Mouse (Mus musculus) olfactory bulb, adult 2 months (tissue): ENCODE data around the gene Man1a. TPM values are rescaled to one million over a fixed set of nuclear protein-coding genes. Genes with fewer than 3 reads are reported as not detected.
A peak's percentile ranks its signal among the peaks of the same experiment; 100 is the strongest.

Experiments used
- H3K27ac ChIP-seq: fragments of 200-500 bp; 2 replicates; pipeline ENCODE4 v1.5.1; 2012; ENCODE audit warnings: low read depth, low read length; ENCODE audit not compliant: insufficient read depth
- H3K4me1 ChIP-seq: fragments of 200-500 bp; 2 replicates; pipeline ENCODE4 v1.6.1; 2012; ENCODE audit warnings: low read length; ENCODE audit not compliant: control insufficient read depth, insufficient read depth
- H3K4me3 ChIP-seq: fragments of 200-500 bp; 2 replicates; pipeline ENCODE4 v1.5.1; 2012; ENCODE audit warnings: mild to moderate bottlenecking, low read depth, low read length, moderate library complexity; ENCODE audit not compliant: insufficient read depth
- CTCF ChIP-seq: fragments of 200-500 bp; IDR thresholded peaks from 2 replicates; pipeline ENCODE4 v1.5.1; 2012; ENCODE audit warnings: low read depth, mild to moderate bottlenecking, low read length, moderate library complexity; ENCODE audit not compliant: insufficient read depth
- POLR2A ChIP-seq: fragments of 200-500 bp; IDR thresholded peaks from 2 replicates; pipeline ENCODE4 v1.6.1; 2012; ENCODE audit warnings: mild to moderate bottlenecking, low read depth, low read length, moderate library complexity; ENCODE audit not compliant: insufficient read depth
- WGBS: fragments of 180-500 bp; shearing (Covaris S2); methylation state at CpG from one replicate; pipeline ENCODE4 v1.1.7; 2018; 5-methylcytosine and 5-hydroxymethylcytosine counted together
- polyA plus RNA-seq: library from polyadenylated mRNA; stranded (reverse); fragments of >200 nt; gene quantifications from 2 replicates; pipeline ENCODE4 v1.2.4, GENCODE M21; 2012; ENCODE audit warnings: low replicate concordance; ENCODE audit not compliant: missing spikeins, insufficient read depth, insufficient read length

Gene Man1a
- polyA plus RNA-seq, 1 experiment = 100 TPM

DNA sequence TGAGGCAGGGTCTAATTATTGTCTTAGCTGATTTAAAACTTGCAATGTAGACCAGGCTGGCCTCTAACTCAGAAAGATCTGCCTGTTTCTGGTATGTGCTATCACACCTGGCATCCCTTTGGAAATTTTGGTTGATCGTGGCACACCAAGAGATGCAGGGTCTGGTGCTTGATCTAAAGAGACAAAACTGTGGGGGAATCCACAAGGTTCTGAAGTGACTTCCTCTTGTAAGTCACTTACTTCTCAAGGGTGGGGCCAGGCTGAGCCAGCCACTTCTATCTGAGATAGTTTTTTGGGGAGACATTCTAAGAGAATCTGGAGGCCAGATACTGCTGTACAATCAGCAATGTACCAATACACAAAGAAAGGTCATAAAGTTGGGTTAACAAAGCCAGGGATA, 40.8 kb downstream of the Man1a start:
- Histone ChIP-seq H3K4me1 (peaks cover 4% of the 10 kb centered on the region), H3K4me3 (no peak overlapping the region), H3K27ac (no peak overlapping the region)
- WGBS = 85% methylated on average over 1 of the region's 1 CpGs
- TF ChIP-seq POLR2A (no peak), CTCF (no peak)

DNA sequence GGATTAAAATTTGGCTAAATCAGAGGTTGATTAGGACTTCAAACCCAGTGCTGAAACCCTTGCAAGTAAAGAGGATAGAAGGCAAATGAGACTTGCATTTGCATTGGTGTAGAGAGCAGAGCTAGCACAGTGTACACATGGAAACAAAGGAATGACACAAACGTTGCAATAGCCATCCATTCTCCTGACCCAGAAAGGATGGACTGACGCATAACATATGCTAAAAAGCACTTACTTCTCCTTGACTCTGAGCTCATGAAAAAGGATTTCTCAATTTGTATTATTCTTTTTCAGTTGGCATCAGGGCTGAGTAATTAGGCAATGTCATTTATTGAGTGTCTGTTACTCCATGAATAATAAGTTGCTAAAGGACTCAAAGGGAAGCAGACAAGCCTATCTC, 41.6 kb downstream of the Man1a start:
- H3K4me1 ChIP-seq = no peaks in the 10 kb centered on the region
- no peak overlapping the region for H3K4me3 ChIP-seq
- TF ChIP-seq POLR2A = no peak
- no peak for TF ChIP-seq CTCF
- no peak overlapping the region for H3K27ac ChIP-seq
- 49% methylated on average over 2 of the region's 2 CpGs for WGBS

DNA sequence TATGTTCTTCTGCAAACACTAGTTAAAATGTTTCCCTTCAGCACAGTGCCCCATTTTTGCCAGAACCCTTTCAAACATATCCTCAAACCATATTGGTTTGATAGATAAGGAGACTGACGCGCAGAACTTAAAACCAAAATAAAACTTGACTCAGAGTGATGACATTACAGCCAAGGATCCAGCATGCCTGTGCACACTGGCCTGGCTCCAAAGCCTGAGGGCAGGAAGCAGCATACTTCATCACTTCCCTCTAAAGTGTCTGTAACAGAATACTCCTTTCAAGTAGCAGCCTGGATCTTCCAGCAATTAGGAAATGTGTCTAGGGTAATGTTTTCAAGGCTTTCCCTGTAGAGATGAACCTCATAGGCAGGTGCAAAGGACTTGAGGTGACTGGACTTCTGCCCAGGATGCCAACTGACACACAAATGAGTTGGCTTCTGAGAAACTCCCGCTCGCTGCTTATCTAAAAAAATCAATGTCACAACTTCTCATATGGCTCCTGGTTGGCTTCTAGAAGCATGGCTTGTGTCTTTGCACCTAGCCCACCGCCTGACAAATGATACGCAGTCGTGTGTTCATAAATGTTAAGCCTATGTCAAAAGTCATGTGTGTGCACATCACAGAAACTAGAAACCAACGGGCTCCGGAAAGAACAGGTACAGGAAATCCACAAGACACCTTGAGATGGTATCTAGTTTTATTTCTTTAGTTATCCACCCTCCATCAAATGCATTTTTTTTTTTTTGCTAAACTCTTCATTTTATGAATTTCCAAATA, 43.9 kb downstream of the Man1a start:
- TF ChIP-seq CTCF (no peak), POLR2A (no peak)
- Histone ChIP-seq H3K4me1 (0 out of 2 replicates have a peak, but pooled peaks cover 2% of the 10 kb centered on the region), H3K4me3 (no peak overlapping the region), H3K27ac (no peak overlapping the region)
- 91% methylated on average over 9 of the region's 9 CpGs for WGBS

DNA sequence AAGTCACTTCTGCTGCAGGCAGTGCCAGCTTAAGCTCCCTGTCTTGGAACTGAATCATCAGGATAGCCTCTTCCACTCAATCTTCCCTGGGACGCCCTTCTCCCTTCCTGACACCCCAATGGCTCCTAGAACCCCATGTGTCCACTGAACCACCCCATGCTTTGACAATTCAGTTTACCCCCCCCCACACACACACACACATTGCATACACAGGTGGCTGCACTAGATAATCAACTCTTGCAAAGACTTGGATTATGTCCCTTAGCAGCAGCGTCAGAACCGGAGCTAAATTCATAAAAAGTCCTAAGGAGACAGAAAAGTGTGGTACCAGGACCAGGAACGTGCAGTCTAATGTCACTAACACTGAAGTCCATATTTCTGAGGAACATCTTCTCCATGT, 47.5 kb downstream of the Man1a start:
- WGBS = 97% methylated on average over 4 of the region's 4 CpGs
- Histone ChIP-seq H3K27ac (no peak overlapping the region; the same call in 1 of the 2 replicates), H3K4me1 (0 out of 2 replicates have a peak, but pooled peaks cover 2% of the 10 kb centered on the region), H3K4me3 (no peak overlapping the region)
- TF ChIP-seq POLR2A = no peak
- TF ChIP-seq CTCF = no peak

DNA sequence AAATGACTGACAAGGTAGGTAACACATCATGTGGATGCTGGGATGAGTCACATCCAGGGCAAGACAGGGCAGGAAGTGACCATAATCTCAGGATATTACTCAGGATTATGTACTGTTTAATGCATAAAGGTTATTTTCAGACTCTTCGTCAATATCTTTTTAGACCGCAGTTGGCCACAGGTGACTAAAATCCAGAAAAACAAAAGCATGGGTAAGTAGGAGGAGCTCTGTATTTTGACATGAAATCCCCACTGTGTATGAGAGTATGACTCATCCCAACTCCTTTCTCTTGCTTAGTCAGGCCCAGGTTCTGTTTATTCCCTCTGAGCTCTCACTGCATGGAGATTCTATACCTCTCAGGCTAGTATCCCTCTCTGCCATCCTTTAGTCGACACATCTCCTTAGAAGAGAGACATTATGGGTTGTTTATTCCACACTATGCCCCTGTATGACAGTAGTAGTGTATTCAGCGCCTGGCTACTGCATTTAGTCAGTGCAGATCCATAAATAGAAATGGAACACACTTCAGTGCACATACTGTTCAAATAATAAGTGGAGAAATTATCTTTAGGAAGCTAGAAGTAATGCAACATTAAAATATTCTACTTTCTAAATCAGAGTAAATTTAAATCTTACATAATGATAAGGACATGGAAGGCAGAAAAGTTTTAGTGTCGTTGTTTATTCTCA, 49.5 kb downstream of the Man1a start:
- no peak for TF ChIP-seq POLR2A
- TF ChIP-seq CTCF = no peak
- H3K27ac ChIP-seq = peak overlapping the region; percentile 12
- no peak overlapping the region for H3K4me3 ChIP-seq
- H3K4me1 ChIP-seq = 0 out of 2 replicates have a peak, but pooled peaks cover 2% of the 10 kb centered on the region
- 36% methylated on average over 5 of the region's 5 CpGs for WGBS

DNA sequence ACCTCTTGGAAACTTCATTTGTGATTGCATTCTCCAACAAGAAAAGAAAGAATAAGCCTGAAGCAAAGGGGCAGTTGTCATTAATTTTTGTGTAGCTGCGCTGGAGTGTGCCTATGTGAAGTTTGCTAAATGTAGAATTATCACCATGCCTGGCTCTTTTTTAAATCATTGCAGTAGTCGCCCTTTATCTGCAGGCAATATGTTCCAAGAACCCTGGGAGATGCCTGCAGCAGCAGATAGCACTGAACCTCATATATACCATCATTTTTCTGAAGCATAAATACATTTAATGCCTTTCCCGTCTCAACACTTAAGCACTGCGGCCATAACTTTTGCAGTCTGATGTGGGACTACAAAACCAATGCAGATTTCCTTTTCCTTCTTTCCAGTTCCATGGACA, 50.3 kb downstream of the Man1a start:
- WGBS = 93% methylated on average over 4 of the region's 4 CpGs
- TF ChIP-seq CTCF = no peak
- TF ChIP-seq POLR2A = no peak
- H3K27ac ChIP-seq = no peak overlapping the region

DNA sequence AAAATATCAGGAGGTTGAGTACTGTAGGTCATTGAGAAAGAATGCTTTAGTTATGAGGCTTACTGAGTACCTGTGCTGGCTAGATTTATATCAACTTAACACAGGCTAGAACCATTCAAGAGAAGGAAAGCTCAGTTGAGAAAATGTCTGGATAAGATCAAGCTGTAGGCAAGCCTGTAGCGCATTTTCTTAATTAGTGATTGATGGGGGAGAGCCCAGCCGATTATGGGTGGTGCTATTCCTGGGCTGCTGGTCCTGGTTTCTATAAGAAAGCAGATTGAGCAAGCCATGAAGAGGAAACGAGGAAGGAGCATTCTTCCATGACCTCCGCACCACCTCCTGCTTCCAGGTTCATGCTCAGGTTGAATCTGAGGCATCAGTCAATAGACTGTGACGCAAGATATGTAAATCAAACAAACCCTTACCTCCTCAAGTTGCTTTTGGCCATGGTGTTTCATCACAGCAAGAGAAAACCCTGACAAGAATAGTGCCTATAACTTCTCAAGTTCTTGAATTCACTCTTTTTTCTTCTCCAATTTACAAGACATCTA, 58.4 kb downstream of the Man1a start:
- TF ChIP-seq CTCF = no peak
- TF ChIP-seq POLR2A = no peak
- Histone ChIP-seq H3K4me1 (no peaks in the 10 kb centered on the region), H3K4me3 (no peak overlapping the region), H3K27ac (no peak overlapping the region)
- 84% methylated on average over 5 of the region's 5 CpGs for WGBS

More for the DNA sequence above, 50.3 kb downstream of the Man1a start:
- Histone ChIP-seq H3K4me1 (0 out of 2 replicates have a peak, but pooled peaks cover 2% of the 10 kb centered on the region), H3K4me3 (no peak overlapping the region)

DNA sequence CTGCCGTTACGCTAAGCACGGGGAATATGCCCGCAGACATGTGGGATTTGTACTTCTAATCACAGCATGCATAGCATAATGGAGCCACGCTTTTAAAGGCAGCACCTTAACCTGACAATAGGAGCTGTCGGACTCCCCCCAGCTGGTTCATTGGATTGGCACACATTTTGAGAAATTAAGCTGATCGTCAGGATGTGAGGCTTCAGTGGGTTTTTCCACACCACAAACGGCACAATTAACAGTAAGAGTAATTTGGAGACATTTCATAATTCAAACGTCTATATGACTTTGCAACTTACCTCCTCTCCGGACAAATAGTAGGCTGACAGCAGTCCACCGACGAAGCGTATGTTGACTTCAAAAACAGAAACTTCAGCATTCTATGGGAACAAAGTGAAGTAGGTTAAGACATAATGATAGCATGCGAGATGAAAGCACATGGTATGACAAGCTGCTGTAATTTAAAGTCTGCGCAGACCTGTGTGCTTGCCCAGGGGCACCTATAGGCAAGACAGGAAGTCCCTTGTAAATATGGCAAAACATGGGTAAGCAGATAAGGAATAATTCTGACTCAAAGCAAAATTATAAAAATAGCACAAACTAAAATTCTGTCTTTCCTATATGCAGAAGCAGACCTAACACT, 62.2 kb downstream of the Man1a start:
- Histone ChIP-seq H3K4me1 (no peaks in the 10 kb centered on the region), H3K4me3 (no peak overlapping the region), H3K27ac (no peak overlapping the region)
- 75% methylated on average over 15 of the region's 15 CpGs for WGBS
- TF ChIP-seq CTCF = no peak
- TF ChIP-seq POLR2A = no peak

DNA sequence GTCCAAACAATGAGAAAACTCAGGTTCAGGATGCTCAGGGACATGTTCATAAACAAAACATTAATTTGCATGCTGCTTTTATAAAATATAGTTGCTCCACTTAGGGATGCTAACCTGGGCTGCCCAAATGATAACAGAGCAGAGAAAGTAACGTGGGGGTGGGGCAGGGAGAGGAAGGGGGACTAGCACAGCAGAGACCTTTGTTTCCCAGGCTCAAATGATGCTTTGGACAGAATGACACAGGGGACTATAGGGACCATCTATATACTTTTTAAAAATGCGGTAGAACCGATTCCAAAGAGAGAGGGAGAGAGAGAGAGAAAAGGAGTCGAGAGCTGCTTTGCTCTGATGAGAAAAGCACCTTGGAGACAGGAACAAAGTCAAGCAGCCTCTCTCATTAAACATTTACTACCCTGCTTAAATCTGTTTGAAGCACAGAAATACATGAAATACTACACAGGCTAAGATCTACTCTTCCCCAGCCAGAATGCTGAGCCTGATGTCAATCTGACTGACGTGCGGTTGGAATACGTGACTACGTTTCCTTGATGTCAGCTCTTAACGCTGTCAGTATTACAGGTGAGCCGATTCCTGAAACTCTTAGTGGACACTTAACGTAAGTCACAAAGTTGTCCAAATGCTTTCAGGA, 63.1 kb downstream of the Man1a start:
- Histone ChIP-seq H3K27ac (no peak overlapping the region), H3K4me1 (no peaks in the 10 kb centered on the region), H3K4me3 (no peak overlapping the region)
- WGBS = 89% methylated on average over 11 of the region's 11 CpGs
- TF ChIP-seq CTCF = no peak
- no peak for TF ChIP-seq POLR2A
